Mouse (Mus musculus): ENCODE measurements at regions not wholly inside any gene's neighbourhood (a gene's known extent, or its start where the extent isn't known, plus 50 kb on each side); places are given as distances from the start of the nearest gene placed in this dataset.

DNA sequence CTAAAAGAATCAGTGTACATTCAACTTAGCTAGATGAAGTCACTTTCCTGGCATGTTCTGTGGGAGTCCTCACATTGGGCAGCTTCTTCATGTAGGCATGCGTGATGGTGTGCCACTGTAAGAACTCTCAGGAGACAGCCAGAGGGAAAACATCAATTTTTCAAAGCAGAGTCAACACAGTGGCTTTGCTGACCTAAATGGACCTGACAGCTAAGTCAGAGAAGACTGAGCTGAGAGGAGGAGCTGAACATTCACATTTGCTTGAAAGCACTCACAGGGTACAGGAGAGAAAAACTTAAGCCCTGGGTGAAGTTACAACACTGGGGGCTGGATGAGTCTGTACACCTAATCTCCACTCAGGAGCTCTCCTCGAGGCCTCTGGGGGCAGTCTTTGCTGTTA, 64.9 kb upstream of the Rfpl4b start:
- no peaks in the 10 kb centered on the region for H3K36me3 ChIP-seq (replicated peaks)
- H3K4me1 ChIP-seq (ENCODE audit: insufficient read depth, low read depth, low read length) = no peaks in the 10 kb centered on the region
- no peak for ATAC-seq (ENCODE audit: extremely low read depth, insufficient number of reproducible peaks, low FRiP score, poor library complexity, severe bottlenecking)
- no peaks in the 10 kb centered on the region for H3K27me3 ChIP-seq (ENCODE audit: insufficient read depth, low read length)
- H3K4me3 ChIP-seq (ENCODE audit: low read depth, low read length) = no peak overlapping the region
- no peaks in the 10 kb centered on the region for H3K9me3 ChIP-seq (replicated peaks)
- no peak for DNase-seq (ENCODE audit: low spot score)
- no peak for TF ChIP-seq TAL1 (conservative IDR thresholded peaks at IDR 0.05; ENCODE audit: low read depth, low read length)
- no peak for TF ChIP-seq GATA2 (IDR thresholded peaks at IDR 0.05; ENCODE audit: borderline replicate concordance, low read depth, low read length)
- no peak for TF ChIP-seq POLR2AphosphoS5 (IDR thresholded peaks at IDR 0.05; ENCODE audit: insufficient replicate concordance, low read depth, low read length)
- TF ChIP-seq GATA1 (IDR thresholded peaks at IDR 0.05; ENCODE audit: borderline replicate concordance, low read length) = no peak
- no peak for TF ChIP-seq CTCF (IDR thresholded peaks at IDR 0.05; ENCODE audit: low read depth, low read length)

DNA sequence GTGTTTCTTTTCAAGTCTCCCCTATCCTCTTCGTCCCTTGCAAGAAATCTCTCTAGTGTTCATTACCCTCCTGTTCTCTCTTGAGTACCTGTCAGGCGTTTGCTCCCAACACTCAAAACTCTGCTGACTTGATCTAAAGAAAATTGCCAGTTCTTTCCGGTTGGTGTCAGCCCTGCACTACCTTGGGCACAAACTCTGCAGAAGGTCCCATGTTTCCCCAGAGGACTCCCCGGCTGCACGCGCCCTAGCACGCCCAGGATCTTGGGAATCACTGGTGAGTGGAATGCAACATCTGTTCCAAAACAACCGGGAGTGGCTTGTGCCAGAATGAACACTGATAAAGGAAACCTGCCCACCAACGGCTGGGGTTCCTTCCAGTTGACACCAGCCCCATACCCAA, 66.3 kb upstream of the Rfpl4b start:
- no peak for DNase-seq (ENCODE audit: low spot score)
- no peaks in the 10 kb centered on the region for H3K9me3 ChIP-seq (replicated peaks)
- H3K4me3 ChIP-seq (ENCODE audit: low read depth, low read length) = no peak overlapping the region
- ATAC-seq (ENCODE audit: extremely low read depth, insufficient number of reproducible peaks, low FRiP score, poor library complexity, severe bottlenecking) = no peak
- H3K4me1 ChIP-seq (ENCODE audit: insufficient read depth, low read depth, low read length) = no peaks in the 10 kb centered on the region
- no peaks in the 10 kb centered on the region for H3K27me3 ChIP-seq (ENCODE audit: insufficient read depth, low read length)
- H3K36me3 ChIP-seq (replicated peaks) = no peaks in the 10 kb centered on the region
- no peak for TF ChIP-seq GATA1 (IDR thresholded peaks at IDR 0.05; ENCODE audit: borderline replicate concordance, low read length)
- TF ChIP-seq CTCF (IDR thresholded peaks at IDR 0.05; ENCODE audit: low read depth, low read length) = no peak
- no peak for TF ChIP-seq TAL1 (conservative IDR thresholded peaks at IDR 0.05; ENCODE audit: low read depth, low read length)
- TF ChIP-seq POLR2AphosphoS5 (IDR thresholded peaks at IDR 0.05; ENCODE audit: insufficient replicate concordance, low read depth, low read length) = no peak
- no peak for TF ChIP-seq GATA2 (IDR thresholded peaks at IDR 0.05; ENCODE audit: borderline replicate concordance, low read depth, low read length)

GRCm38 (mm10) chr10:38894706-38895105, 70.6 kb upstream of the Lama4 start:
- no peaks in the 10 kb centered on the region for H3K27me3 ChIP-seq (ENCODE audit: insufficient read depth, low read length)
- ATAC-seq (ENCODE audit: extremely low read depth, insufficient number of reproducible peaks, low FRiP score, poor library complexity, severe bottlenecking) (no peak), DNase-seq (ENCODE audit: low spot score) (no peak)
- no peak overlapping the region for H3K4me3 ChIP-seq (ENCODE audit: low read depth, low read length)
- H3K9me3 ChIP-seq (replicated peaks) = no peaks in the 10 kb centered on the region
- no peaks in the 10 kb centered on the region for H3K36me3 ChIP-seq (replicated peaks)
- no peaks in the 10 kb centered on the region for H3K4me1 ChIP-seq (ENCODE audit: insufficient read depth, low read depth, low read length)
- TF ChIP-seq GATA2 (IDR thresholded peaks at IDR 0.05; ENCODE audit: borderline replicate concordance, low read depth, low read length) (no peak), POLR2AphosphoS5 (IDR thresholded peaks at IDR 0.05; ENCODE audit: insufficient replicate concordance, low read depth, low read length) (no peak), GATA1 (IDR thresholded peaks at IDR 0.05; ENCODE audit: borderline replicate concordance, low read length) (no peak), CTCF (IDR thresholded peaks at IDR 0.05; ENCODE audit: low read depth, low read length) (no peak), TAL1 (conservative IDR thresholded peaks at IDR 0.05; ENCODE audit: low read depth, low read length) (no peak)

GRCm38 (mm10) chr10:38895656-38896055, 69.7 kb upstream of the Lama4 start:
- no peak for DNase-seq (ENCODE audit: low spot score)
- H3K4me1 ChIP-seq (ENCODE audit: insufficient read depth, low read depth, low read length) = no peaks in the 10 kb centered on the region
- H3K9me3 ChIP-seq (replicated peaks) = no peaks in the 10 kb centered on the region
- no peak for ATAC-seq (ENCODE audit: extremely low read depth, insufficient number of reproducible peaks, low FRiP score, poor library complexity, severe bottlenecking)
- no peaks in the 10 kb centered on the region for H3K36me3 ChIP-seq (replicated peaks)
- no peak overlapping the region for H3K4me3 ChIP-seq (ENCODE audit: low read depth, low read length)
- TF ChIP-seq TAL1 (conservative IDR thresholded peaks at IDR 0.05; ENCODE audit: low read depth, low read length) = no peak
- TF ChIP-seq POLR2AphosphoS5 (IDR thresholded peaks at IDR 0.05; ENCODE audit: insufficient replicate concordance, low read depth, low read length) = no peak
- TF ChIP-seq CTCF (IDR thresholded peaks at IDR 0.05; ENCODE audit: low read depth, low read length) = no peak
- TF ChIP-seq GATA2 (IDR thresholded peaks at IDR 0.05; ENCODE audit: borderline replicate concordance, low read depth, low read length) = no peak
- TF ChIP-seq GATA1 (IDR thresholded peaks at IDR 0.05; ENCODE audit: borderline replicate concordance, low read length) = no peak
- no peaks in the 10 kb centered on the region for H3K27me3 ChIP-seq (ENCODE audit: insufficient read depth, low read length)

DNA sequence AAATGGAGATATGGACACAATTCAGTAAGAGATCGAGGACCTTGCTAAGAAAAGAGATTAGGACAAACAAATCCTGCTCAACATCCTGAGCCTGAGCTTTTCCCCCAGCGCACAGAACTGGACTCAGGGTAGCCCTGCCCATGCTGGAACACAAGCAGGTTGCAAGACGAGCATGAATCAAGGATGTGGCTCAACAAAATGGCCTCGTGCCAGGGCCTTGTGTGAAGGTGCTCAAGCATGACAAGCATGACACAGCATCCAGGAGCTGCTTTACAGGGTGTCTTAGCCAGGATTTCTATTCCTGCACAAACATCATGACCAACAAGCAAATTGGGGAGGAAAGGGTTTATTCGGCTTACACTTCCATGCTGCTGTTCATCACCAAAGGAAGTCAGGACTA, 67.7 kb upstream of the Lama4 start:
- TF ChIP-seq POLR2AphosphoS5 (IDR thresholded peaks at IDR 0.05; ENCODE audit: insufficient replicate concordance, low read depth, low read length) = no peak
- no peak for TF ChIP-seq CTCF (IDR thresholded peaks at IDR 0.05; ENCODE audit: low read depth, low read length)
- no peak for TF ChIP-seq GATA2 (IDR thresholded peaks at IDR 0.05; ENCODE audit: borderline replicate concordance, low read depth, low read length)
- TF ChIP-seq TAL1 (conservative IDR thresholded peaks at IDR 0.05; ENCODE audit: low read depth, low read length) = no peak
- no peak for TF ChIP-seq GATA1 (IDR thresholded peaks at IDR 0.05; ENCODE audit: borderline replicate concordance, low read length)
- ATAC-seq (ENCODE audit: extremely low read depth, insufficient number of reproducible peaks, low FRiP score, poor library complexity, severe bottlenecking) = no peak
- Histone ChIP-seq H3K4me1 (ENCODE audit: insufficient read depth, low read depth, low read length) (no peaks in the 10 kb centered on the region), H3K36me3 (replicated peaks) (no peaks in the 10 kb centered on the region), H3K27me3 (ENCODE audit: insufficient read depth, low read length) (no peaks in the 10 kb centered on the region), H3K9me3 (replicated peaks) (no peaks in the 10 kb centered on the region), H3K4me3 (ENCODE audit: low read depth, low read length) (no peak overlapping the region)
- no peak for DNase-seq (ENCODE audit: low spot score)

GRCm38 (mm10) chr10:38906121-38906520, 59.2 kb upstream of the Lama4 start:
- no peak for TF ChIP-seq GATA2 (IDR thresholded peaks at IDR 0.05; ENCODE audit: borderline replicate concordance, low read depth, low read length)
- TF ChIP-seq TAL1 (conservative IDR thresholded peaks at IDR 0.05; ENCODE audit: low read depth, low read length) = no peak
- no peak for TF ChIP-seq POLR2AphosphoS5 (IDR thresholded peaks at IDR 0.05; ENCODE audit: insufficient replicate concordance, low read depth, low read length)
- TF ChIP-seq GATA1 (IDR thresholded peaks at IDR 0.05; ENCODE audit: borderline replicate concordance, low read length) = no peak
- no peak for TF ChIP-seq CTCF (IDR thresholded peaks at IDR 0.05; ENCODE audit: low read depth, low read length)

More at GRCm38 (mm10) chr10:38906121-38906520, 59.2 kb upstream of the Lama4 start:
- Histone ChIP-seq H3K9me3 (replicated peaks) (no peaks in the 10 kb centered on the region), H3K36me3 (replicated peaks) (no peaks in the 10 kb centered on the region), H3K4me1 (ENCODE audit: insufficient read depth, low read depth, low read length) (no peaks in the 10 kb centered on the region), H3K27me3 (ENCODE audit: insufficient read depth, low read length) (0 out of 2 replicates have a peak, but pooled peaks cover 4% of the 10 kb centered on the region), H3K4me3 (ENCODE audit: low read depth, low read length) (no peak overlapping the region)
- ATAC-seq (ENCODE audit: extremely low read depth, insufficient number of reproducible peaks, low FRiP score, poor library complexity, severe bottlenecking) (no peak), DNase-seq (ENCODE audit: low spot score) (no peak)
